Mouse (Mus musculus) frontal cortex, postnatal 25 days (tissue): Measurements from ENCODE around the gene Tnpo1.

Source experiments
- DNase-seq, 2 experiments: peaks; one replicate each; pipeline ENCODE4 v3.0.0; 2022; ENCODE audit warnings: low spot score in 2 of 2

The Tnpo1 gene

DNA sequence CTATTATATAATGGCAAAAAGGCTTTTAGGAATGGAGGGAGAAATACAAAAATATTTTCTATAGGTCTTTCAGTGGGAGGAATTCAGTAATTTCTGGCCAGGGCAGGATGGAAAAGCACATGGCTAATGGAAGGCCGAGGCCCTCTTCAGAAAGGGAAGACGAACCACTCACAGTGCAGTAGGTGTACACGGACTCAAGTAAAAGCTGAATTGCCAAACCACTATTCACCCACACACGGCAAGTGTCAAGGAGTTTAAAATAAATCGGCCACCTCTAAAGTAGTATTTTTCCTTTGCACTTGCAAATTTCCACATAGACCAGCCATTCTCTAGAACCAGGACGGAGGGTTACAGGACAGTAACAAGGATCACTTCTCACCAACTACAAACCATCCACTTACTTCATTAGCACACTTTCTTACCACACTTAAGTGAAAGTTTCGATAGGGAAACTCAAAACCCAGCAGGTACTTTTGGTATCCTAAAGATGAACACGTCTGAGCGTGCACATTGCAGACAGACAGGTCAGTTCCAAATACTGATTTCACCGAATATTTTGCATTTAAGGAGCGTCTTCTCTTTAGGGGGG lies 1.2 kb downstream of the Tnpo1 start:
- DNase-seq = no peak

DNA sequence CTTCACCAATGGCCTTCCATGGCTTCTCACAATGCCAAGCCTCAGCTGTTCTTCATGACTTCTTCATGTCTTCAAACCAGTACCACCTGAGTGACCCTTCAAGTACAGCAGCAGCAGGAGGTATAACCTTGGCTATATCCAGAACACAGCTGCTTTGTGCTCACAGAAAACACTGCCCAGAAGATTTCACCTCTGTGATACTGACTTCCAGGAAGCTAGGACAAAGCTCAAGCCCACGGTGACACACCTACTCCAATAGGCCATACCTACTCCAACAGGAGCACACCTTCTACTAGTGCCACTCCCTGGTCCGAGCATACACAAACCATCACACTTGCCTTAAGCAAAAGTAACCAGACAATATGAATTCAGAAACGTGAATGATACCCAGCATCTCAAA lies 3.4 kb downstream of the Tnpo1 start:
- DNase-seq = no peak

DNA sequence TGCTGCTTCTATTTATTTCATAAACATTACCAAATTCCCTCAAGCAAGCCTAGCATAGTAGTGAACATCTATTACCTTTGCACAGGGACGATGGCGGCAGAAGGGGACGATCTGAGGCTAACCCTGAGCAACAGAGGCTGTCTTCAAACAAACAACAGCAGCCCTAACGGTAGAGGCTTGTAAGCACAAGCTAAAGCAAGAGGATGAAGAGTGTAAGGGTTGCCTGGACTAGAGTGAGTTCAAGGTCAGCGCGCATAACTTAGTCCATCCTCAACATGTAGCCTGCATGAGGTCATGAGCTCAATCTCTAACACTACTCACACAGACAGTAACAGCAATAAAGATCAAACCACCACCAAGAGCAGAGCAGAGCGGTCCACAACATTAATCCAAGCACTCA lies 4.9 kb downstream of the Tnpo1 start:
- no peak for DNase-seq

DNA sequence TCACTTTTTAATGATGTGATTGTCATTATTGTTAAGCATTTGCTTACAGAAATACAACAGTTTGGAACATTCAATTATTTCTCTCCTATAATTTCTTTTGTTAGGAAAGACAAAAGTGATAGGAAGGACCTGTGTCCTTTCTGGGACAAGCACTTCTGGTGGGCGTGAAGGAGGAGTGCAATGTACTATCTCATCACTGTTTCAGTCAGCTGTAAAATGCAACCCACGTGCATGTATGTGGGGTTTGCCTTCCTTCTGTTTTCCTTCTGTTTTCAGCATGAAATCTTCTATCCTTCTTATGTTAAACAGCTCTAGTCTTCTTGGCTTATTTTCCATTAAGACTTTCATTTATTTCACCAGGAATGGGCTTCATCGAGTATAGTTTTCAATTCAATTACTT lies 5.9 kb downstream of the Tnpo1 start:
- no peak for DNase-seq

DNA sequence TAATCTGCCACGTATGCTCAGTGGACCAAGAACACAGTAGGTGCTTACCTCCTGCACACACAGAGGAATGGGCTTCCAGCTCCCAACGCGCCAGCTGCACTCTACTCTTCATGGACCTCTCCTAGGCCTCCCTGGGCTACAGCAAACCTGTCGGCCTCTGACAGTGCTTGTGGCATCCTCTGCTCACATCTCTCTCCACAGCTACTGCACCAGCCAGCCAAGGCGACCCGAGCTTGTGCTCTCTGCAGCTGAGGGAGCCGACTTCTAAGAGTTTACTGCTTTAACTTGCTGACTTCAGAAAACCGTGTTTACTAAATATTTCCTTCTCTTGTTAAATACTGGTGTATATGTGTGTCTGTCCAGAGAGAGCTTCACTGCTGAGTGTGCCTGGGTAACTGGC lies 6.5 kb downstream of the Tnpo1 start:
- no peak for DNase-seq

DNA sequence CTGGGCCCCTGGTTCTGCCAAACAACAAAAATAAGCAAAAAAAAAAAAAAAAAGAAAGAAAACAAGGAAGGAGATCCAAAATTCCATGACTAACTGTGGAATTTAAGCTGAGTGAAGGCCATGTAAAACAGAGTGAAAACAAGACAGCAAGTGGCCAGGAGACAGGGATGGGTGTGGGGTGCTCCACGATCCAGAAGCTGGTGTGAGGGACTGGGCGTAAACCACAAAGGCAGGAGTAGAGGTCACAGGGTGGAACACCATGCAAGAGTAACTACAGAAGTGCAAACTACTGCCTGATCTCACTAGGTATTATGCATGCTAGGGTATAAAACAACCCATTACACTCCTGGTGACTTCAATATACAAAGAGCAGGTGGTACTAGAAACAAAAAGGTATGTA lies 8.3 kb downstream of the Tnpo1 start:
- no peak for DNase-seq

DNA sequence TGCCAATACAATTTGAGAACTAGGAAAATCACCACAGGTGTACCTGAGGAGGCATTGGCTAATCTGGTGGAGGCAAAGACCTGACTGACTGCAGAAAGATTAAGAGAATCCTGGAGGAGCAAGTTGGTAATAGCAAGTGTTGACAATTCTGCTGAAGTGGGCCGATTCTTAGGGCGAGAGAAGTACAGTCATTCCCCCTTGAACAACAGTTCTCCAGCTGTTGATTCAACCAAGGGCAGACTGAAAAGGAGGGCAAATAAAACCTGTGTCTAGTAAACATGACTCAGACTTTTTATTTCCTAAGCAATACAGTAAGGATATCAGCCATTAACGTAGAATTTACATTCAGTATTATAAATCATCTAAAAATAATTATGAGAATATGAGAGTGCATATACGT lies 10.6 kb downstream of the Tnpo1 start:
- DNase-seq = no peak

DNA sequence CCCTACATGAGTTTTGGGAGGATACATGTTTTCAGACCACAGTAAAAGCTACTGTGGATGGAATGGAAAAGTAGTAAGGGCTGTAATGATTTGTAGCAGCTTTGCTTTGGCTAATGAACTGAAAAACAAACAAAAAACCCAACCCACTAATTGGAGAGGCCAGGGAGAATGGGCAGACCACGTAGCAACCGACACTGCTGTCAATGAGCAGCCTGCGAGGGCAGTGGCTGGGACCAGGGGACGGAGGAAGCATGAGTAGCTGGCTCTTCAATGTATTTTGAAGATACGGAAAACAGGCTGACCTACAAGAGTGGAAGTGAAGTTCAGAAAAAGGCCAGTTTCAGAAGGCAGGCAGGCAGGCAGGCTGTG lies 11.4 kb downstream of the Tnpo1 start:
- DNase-seq = no peak

DNA sequence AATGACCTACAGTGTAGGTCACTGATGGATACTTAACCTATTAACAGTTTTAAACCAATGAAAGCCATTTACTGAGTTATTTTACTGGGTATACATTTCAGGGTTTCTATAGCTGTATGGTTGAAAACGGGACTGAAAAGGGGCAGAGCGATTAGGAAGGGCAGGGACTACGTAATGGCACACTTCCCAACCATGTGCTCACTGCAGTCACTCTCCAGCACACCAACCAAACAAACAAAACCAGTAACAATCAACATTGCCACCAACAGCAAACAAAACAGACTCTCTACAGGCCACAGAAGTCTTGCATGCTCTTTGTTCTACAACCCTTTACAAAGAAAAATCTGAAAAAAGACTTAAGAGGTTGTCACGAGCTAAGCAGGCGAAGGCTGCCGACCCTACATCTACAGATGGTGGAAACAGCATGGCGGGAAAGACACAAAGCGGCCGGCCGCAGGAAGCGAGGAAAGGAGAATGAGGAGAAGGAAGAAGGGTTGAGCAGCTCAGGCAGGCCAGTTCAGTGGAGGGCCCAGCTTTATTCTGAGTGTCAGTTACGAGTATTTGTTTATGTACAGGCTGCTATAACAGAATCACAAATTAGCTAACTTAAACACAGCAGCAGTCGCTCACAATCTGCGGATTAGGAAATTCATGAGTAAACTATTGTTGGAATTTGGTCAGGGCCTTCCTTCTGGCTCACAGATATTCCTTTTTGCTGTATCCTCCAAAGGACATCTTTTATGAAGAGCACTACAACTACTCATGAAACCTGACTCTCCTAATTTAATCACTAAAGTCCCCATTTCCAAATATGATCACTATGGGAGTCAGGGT lies 12.0 kb downstream of the Tnpo1 start:
- no peak for DNase-seq

DNA sequence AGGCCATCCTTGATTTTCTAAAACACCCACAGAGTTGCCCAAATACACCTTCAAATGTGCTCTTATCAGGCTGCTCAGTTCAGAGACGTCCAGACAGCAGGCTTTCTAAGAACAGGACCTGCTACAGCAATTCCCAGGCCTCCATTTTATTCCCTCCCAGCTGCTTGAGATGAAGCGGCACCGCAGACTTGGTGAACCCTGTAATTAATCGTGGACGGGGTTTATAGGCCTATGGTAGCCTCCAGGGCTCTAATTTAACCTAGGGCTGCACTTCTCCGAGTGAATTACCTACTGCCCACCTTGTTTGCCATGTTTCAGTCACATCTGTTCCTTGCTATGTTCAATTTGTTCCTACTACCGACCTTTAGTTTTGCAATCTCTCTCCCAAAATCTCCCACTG lies 13.0 kb downstream of the Tnpo1 start:
- no peak for DNase-seq

DNA sequence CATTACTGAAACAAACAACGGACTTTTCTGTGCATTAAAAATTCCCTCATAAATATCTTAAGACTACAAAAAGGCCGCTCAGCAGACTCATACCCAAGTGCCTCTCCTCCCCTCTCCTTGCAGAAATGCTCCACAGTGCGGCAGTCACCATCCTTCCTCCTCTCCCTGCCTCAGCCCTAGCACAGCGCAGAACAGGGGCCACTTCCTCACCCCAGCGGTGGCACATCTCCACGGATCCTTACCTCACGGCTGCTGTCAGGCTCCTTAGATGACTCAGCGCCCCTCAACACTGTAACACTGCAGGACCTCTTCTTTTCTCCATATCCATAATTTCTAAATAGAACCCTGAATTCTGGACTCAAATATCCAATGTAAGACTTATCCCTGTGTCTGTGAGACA lies 13.6 kb downstream of the Tnpo1 start:
- DNase-seq = no peak

DNA sequence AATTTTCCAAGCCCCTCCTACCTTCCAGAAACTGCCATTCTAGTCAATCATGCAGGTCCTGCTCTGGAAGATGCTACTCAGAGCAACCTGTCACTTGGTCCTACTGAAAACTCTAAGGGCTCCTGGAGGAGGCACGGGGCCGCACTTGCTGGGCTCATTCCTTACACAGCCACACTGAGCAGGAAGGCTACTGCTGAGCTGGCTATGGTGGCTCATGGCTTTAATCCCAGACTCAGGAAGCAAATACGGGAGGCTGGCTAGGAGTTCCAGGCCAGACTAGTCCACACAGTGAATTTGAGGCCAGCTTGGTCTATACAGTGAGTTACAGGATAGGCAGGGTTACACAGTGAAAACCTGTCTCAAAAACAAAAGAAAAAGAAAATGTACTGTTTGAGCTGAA lies 15.4 kb downstream of the Tnpo1 start:
- DNase-seq = no peak

DNA sequence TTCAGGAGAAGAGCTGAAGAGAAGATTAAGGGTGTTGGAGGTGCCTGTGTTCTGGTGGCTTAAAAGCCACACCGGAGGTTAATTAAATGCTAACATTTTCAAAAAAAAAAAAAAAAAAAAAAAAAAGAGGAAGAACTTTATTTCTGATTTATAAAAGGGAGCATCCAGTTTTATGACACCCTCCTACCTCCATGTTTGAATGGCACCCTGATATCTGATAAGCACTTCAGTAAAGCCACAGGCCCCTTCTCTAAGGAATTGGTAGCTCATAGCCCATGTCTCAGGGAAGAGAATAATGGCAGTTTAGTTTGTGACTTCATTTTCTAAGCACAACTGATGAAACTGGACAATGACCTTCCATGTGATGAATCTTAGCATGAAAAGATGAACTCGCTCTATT lies 21.6 kb downstream of the Tnpo1 start:
- DNase-seq = no peak

DNA sequence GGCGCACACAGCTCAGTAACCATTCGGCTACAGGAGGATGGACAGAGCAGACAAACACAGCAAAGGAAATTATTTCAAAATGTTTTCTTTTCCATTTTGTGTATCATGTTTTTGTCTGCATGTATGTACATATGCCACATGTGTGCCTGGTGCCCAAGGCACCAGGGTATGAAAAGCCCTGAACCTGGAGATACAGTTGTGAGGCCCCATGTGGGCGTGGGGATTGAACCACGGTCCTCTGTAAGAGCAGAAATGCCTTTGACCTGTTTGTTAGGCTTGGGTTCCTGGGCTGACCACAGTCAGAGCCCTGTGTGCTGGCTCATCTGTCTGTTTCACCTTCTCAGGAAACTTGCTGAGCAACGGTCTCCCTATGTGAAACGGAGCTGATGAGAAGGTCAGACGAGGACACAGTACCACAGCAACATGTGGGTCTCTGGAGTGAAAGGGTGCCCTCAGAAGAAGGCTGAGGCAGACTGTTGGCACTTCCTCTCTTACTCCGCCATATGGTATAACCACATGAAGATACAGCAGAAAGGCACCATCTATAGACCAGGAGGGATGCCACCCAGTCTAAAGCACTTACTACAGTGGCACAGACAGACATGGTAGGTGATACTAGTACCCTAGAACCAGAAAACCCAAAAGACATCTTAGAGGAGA lies 23.7 kb downstream of the Tnpo1 start:
- no peak for DNase-seq

DNA sequence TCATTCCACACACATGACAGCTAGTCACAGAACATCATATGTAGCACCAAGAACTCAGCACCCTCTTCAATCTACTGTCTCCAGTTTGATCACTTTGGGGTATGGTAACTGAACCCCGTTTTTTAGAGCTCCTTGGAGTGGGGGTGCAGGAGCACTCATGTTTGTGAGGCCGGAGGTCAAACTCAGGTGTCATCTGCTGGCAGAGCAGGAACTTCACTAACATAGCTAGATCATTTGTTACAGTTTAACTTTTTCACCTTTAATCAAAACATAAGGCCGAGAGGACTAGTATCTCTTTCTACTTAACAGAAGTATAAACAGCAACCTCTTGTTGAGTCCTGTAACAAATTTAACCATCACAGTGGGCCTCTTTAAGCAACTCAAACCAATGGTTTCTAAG lies 26.6 kb downstream of the Tnpo1 start:
- no peak for DNase-seq

DNA sequence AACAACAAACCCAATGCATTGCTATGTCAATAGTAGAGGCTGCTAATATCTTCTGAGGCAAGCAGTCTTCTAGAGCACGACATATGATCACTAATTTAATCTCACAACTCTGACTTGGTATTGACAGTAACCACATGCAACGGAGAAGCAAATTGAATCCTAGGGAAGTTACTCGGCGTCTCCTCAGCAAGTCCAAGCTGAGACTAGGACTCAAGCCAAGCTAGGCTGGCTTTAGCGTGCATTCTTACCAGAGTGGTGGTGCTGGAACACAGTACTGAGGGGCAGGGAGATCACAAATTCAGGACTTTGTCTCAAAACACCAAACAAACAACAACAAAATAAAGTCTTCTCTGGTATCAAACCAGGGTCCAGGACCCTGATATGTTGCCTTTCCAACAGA lies 28.6 kb downstream of the Tnpo1 start:
- no peak for DNase-seq

DNA sequence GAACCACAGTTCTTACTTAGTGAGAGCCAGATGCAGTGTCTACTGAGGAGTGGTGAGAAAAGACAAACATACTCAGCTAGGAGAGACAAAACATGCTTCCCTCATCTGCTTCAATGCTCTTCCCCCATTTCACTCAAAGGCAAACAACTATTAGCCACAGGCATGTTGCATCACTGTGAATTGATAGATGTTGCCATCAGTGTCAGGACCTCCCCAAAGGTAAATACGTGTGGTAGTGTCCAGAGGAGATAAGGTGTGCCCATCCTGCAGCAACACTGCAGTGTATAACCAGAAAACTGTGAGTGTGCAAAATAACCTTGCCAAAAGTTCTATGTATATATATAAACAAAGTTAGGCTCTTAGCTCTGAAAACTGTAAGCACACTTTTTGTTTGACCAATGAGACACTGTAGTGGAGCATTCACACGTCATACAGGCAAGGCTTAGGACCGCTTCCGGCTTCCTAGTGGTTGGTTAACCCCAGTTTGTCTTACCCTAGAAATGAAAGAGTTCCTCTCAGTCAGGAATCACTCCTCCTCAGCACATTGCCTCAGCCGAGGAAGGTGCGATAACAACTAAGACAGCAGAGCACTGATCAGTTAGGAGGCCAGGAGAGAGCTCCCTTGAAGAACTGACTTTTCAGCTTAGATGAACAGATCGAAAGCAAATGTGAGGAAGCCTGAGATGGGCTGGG lies 29.6 kb downstream of the Tnpo1 start:
- DNase-seq = no peak

DNA sequence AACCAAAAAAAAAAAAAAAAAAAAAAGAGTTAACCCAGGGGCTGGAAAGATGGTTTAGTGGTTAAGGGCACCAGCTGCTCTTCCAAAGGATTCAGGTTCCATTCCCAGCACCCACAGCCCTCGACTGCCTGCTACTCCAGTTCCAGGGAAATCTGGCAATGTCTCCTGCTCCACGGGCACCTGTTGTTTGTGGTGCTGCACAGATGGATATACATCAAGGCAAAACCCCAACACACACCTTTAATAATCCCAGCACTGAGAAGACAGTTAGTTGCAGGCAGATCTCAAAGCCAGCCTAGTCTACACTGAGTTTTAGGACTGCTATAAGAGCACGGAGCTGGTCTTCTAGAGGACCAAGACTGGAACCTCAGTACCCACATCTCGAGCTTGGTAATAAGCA lies 30.2 kb downstream of the Tnpo1 start:
- DNase-seq = no peak

DNA sequence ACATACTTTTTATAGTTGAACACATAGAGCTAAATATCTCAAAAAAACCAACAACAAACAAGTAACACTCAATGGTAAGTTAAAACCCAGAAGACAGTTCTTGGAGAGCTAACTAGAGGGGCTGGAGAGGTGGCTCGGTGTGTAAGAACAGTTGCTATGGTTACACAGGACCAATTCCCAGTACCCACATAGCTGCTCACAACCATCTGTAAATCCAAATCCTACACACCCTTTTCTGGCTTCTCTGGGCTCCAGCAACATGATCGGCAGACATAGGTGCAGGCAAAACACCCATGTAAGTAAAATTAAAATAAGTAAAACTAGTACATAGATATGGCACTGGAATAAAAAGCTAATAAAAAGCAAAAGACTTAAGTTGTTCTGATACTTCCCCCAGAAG lies 31.3 kb downstream of the Tnpo1 start:
- no peak for DNase-seq

DNA sequence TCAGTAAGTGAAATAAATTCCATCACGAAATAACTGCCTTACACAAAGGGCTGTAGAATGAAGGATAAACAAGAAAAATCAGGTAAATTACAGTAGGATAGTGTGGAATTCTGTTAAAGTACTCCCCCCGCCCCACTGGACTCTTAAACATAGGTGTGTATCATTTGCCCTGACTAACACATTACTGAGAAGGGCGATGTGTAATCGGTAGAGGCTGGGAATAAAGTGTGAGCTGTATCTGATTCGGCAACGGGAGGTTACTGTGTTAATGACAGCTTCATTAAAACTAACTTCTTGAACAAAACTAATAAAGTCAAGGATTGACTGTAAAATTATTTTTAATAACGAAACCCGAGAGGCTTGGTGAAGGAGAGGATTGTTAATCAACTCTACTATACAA lies 34.7 kb downstream of the Tnpo1 start:
- DNase-seq = no peak

DNA sequence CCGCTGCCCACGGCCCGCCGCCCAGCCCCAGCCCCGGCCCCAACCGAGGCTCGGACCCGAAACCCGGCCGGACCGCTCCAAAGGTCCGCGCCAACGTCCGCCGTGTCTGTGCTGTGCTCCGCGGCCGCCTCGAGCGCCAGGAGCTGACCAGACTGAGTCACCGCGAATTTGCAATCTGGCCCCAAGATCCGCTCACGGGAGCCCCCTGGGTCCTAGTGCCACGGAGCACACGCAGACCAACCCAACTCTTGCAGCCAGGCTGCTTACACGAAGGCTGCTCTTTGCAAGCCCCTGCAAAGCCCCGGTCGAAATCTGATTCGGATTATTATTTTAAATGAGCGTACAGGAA lies 35.3 kb downstream of the Tnpo1 start:
- DNase-seq = peak; percentile 58 to 68

DNA sequence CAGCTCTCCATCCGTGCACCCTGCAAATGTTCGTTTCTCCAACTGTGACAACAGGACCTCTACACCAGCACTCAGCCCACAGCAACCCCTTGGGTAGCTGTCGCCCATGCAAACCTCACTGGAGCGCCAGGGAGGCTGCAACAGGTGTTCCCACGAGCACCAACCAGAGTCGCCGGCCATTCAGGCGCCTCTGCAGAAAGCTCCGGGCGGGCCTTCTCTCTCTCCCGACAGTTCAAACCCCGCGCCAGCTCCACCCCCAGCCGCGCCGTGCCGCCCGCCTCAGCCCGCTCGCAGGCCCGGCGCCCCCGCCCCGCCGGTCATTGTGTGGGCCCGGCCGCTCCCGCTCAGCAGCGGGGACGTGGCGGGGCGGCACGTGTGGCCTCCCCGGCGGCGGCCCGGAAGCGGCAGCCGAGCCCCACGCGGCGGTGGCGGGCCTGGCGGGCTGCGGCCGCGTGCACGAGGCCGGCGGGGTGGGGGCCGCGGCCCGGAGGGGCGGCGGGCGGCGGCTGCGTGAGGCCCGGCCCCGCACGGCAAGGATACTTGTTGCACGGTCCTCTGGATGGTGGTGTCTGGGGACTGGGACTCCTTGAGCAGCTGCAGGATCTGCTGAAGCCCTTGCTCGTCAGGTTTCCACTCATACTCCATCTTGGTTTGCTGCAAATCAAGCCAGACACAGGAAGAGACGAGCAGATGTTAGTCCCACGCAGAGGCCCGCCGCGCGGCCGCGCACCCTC lies 35.9 kb downstream of the Tnpo1 start:
- DNase-seq = peak; percentile 31 to 36
